Mouse (Mus musculus): ENCODE measurements around the gene Mall. TPM values are rescaled to one million over a fixed set of nuclear protein-coding genes. Genes with fewer than 3 reads are reported as not detected.

Mall gene
- 8.1 and 10.2 TPM in 2 replicates for polyA plus RNA-seq (2015; fragmentation: Nextera tagmentation; extraction: Ambion mirVana)

DNA sequence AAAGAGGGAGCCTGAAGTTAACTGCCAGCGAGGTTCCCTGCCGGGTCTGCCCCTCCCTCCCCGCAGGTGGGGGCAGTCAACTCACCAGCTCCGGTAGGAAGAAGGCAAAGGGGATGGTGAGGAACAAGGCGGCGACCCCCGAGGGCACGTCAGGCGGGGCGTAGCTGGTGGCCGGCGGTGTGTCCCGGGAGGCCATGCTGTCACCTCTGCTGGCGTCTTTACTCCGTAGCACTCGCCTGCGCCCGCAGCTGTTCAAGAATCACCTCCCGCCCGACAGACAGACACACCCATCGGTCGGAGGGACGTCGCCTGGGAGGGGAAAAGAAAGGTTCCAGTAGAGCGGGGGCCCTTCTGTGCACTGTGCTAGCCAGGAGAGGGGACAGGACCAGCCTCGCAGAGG, at the start of gene Mall:
Mall (minus strand) TSS at position 262 of the 400 bp plus-strand sequence.
- peak within 1 kb of the TSS; percentile 37 for H3K27ac ChIP-seq
- H3K4me1 ChIP-seq (replicated peaks) = peaks cover 29% of the 10 kb centered on the region
- 2% methylated on average over 26 of the region's 26 CpGs for WGBS
- H3K36me3 ChIP-seq = no peaks in the 10 kb centered on the region
- H3K27me3 ChIP-seq = peaks cover 5% of the 10 kb centered on the region
- H3K4me3 ChIP-seq = peak within 1 kb of the TSS; percentile 40
- peak; percentile 40 for ATAC-seq (replicated peaks; ENCODE audit: insufficient number of reproducible peaks, insufficient read depth, low FRiP score, low read depth)
- H3K9ac ChIP-seq = peak within 1 kb of the TSS; percentile 50
- no peaks in the 10 kb centered on the region for H3K9me3 ChIP-seq (replicated peaks)
- peak within 1 kb of the TSS; percentile 69 for H3K4me2 ChIP-seq

DNA sequence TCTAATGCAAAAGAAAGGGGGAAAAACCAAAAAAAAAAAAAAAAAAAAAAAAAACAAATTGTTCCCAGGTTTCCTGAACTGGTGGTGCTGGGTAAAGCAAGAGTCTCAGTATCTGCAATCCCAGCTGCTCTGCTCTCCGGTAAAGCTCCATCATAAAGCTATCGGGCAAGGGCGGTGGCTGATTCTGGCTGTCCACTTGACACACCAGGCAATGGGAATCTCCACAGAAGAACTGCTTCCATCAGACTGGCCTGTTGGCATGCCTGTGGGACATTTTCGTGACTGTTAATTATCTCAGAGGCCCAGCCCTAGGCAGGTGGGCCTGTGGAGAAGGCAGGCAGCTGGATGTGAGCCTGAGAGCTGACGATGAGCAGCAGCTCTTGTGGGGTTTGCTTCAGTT, 48.7 kb upstream of the Mall start:
- H3K27me3 ChIP-seq = no peaks in the 10 kb centered on the region
- H3K27ac ChIP-seq = no peak overlapping the region
- H3K36me3 ChIP-seq = peaks cover 2% of the 10 kb centered on the region; the same call in 1 of the 2 replicates
- no peaks in the 10 kb centered on the region for H3K4me1 ChIP-seq (replicated peaks)
- no peak overlapping the region for H3K9ac ChIP-seq
- no peak overlapping the region for H3K4me2 ChIP-seq
- no peaks in the 10 kb centered on the region for H3K9me3 ChIP-seq (replicated peaks)
- WGBS = 80% methylated on average over 5 of the region's 5 CpGs
- H3K4me3 ChIP-seq = no peak overlapping the region
- ATAC-seq (replicated peaks; ENCODE audit: insufficient number of reproducible peaks, insufficient read depth, low FRiP score, low read depth) = no peak

DNA sequence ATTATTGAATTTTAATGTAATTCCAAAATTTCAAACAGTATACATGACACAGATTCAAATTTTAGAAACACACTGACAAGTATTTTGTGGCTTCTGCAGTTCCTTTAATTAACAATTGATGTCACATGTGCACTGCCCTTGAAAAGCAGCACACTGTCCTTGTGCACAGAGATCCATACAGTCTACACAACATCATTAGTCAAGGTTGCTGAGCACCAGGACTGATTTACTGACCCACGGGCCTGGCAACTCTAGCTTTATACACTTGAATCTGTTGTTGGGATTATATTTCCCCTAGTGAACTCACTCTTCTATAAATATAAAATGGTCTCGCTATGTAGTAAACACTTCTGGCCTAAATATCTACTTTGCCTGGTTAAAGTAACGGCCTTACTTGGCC, 45.3 kb upstream of the Mall start:
- ATAC-seq (replicated peaks; ENCODE audit: insufficient number of reproducible peaks, insufficient read depth, low FRiP score, low read depth) = no peak
- H3K27ac ChIP-seq = no peak overlapping the region
- 71% methylated on average over 3 of the region's 3 CpGs for WGBS
- H3K4me2 ChIP-seq = no peak overlapping the region
- H3K27me3 ChIP-seq = no peaks in the 10 kb centered on the region
- peaks cover 2% of the 10 kb centered on the region; the same call in 1 of the 2 replicates for H3K36me3 ChIP-seq
- H3K9ac ChIP-seq = no peak overlapping the region
- H3K4me1 ChIP-seq (replicated peaks) = no peaks in the 10 kb centered on the region
- H3K4me3 ChIP-seq = no peak overlapping the region
- no peaks in the 10 kb centered on the region for H3K9me3 ChIP-seq (replicated peaks)

DNA sequence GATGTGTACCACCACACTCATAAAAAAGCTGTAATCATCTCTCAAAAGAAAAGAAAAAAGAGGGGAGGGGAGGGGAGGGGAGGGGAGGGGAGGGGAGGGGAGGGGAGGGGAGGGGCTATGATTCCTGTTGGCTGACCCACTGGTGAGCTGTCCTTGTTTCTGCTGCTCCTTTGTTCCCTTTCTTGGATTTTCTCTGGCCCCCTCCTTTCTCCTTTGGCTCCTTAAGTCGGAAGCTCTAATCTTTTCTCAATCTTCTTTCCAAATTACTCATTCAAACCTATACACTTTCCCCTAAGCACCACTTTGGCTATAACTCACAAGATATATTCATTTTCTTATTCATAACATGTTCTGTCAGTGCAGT, 44.8 kb upstream of the Mall start:
- no peak for ATAC-seq (replicated peaks; ENCODE audit: insufficient number of reproducible peaks, insufficient read depth, low FRiP score, low read depth)
- Histone ChIP-seq H3K4me3 (no peak overlapping the region), H3K9ac (no peak overlapping the region), H3K36me3 (peaks cover 2% of the 10 kb centered on the region; the same call in 1 of the 2 replicates), H3K27me3 (no peaks in the 10 kb centered on the region), H3K4me2 (no peak overlapping the region), H3K27ac (no peak overlapping the region), H3K9me3 (replicated peaks) (no peaks in the 10 kb centered on the region), H3K4me1 (replicated peaks) (no peaks in the 10 kb centered on the region)
- WGBS = 58% methylated on average over 1 of the region's 1 CpGs

DNA sequence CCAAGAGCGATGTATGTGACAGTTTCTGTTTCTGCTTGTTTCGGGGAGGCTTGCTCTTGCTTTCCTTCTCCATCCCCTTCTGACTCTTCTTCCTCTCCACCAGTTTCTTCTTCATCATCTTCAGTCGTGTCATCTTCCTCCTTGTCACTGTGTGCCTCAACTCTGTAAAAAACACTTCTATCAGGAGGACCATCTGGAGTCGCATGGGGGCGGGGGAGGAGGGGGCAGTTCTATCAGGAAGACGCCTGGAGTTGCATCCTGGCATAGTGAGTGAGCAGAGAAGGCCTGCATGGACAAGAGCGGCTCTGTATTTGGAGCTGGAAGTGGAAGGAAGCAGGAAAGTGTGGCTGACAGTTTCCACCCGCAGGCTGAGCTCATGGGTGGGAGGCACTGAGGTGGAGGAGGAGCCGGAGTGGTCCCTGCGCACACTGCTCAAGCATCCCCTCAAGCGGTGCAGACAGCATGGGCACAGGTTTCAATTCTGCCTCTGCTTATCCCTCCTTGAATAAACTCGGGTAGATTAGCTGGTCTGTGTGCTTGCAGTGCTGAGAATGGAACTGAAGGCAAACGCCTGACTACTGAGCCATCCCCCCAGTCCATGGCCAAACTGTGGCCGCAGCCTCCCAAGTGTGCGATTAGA, 44.3 kb upstream of the Mall start:
- Histone ChIP-seq H3K4me1 (replicated peaks) (no peaks in the 10 kb centered on the region), H3K9me3 (replicated peaks) (no peaks in the 10 kb centered on the region), H3K4me2 (no peak overlapping the region), H3K9ac (no peak overlapping the region), H3K27me3 (no peaks in the 10 kb centered on the region), H3K36me3 (peaks cover 2% of the 10 kb centered on the region; the same call in 1 of the 2 replicates), H3K4me3 (no peak overlapping the region), H3K27ac (no peak overlapping the region)
- ATAC-seq (replicated peaks; ENCODE audit: insufficient number of reproducible peaks, insufficient read depth, low FRiP score, low read depth) = no peak
- 50% methylated on average over 15 of the region's 15 CpGs for WGBS

DNA sequence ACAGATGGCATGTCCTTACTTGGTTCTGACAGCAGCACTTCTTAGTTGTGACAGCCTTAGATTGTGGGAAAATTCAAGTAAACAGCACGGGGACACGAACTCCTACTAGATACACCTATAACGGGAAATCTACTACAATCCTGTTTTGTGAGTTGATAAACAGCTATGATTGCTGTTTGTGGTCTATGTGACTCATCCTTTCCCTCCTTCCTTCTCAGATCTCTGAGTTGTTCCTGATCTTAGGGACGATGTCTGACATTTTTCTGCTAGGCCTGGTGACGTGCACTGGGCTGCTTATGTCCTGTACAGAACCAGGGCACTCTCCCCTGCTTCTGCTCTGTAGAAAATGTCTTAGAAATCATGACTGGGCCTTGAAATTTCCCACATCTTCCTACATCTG, 31.9 kb upstream of the Mall start:
- Histone ChIP-seq H3K36me3 (peaks cover 6% of the 10 kb centered on the region; the same call in 1 of the 2 replicates), H3K4me1 (replicated peaks) (peaks cover 25% of the 10 kb centered on the region), H3K4me3 (no peak overlapping the region), H3K9me3 (replicated peaks) (no peaks in the 10 kb centered on the region), H3K4me2 (no peak overlapping the region), H3K9ac (no peak overlapping the region), H3K27me3 (no peaks in the 10 kb centered on the region), H3K27ac (no peak overlapping the region)
- no peak for ATAC-seq (replicated peaks; ENCODE audit: insufficient number of reproducible peaks, insufficient read depth, low FRiP score, low read depth)
- WGBS = 67% methylated on average over 5 of the region's 5 CpGs

DNA sequence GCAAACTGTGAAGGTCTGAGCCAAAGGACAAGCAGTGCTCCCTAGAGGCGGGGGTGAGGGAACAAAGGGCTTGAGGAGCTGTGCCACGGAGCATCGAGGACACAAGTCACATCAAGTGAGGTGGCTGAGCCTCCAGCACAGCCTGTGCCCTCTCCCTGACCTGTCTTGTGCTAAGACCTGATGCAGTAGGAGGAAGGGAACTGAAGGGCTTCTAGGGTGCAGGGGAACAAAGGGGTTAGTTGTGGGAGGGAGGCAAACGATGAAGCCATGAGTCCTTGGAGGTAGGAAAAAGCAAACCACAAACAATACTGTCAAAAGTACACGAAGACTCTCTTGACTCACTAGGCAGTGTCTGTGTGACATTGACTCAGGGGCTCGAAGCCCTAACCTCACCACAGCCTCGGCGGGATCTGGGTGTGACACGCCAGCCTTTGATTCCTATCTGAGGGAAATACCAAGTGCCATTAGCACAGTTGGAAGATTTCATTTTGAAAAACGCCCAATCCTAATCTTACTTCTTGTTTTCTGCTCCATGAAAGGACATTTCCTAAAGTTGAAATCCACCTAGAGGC, 30.8 kb upstream of the Mall start:
- Histone ChIP-seq H3K9me3 (replicated peaks) (no peaks in the 10 kb centered on the region), H3K9ac (no peak overlapping the region), H3K4me1 (replicated peaks) (peaks cover 25% of the 10 kb centered on the region), H3K4me2 (no peak overlapping the region), H3K36me3 (peaks cover 6% of the 10 kb centered on the region; the same call in 1 of the 2 replicates), H3K27me3 (no peaks in the 10 kb centered on the region), H3K27ac (no peak overlapping the region), H3K4me3 (no peak overlapping the region)
- WGBS = 58% methylated on average over 10 of the region's 10 CpGs
- ATAC-seq (replicated peaks; ENCODE audit: insufficient number of reproducible peaks, insufficient read depth, low FRiP score, low read depth) = no peak

DNA sequence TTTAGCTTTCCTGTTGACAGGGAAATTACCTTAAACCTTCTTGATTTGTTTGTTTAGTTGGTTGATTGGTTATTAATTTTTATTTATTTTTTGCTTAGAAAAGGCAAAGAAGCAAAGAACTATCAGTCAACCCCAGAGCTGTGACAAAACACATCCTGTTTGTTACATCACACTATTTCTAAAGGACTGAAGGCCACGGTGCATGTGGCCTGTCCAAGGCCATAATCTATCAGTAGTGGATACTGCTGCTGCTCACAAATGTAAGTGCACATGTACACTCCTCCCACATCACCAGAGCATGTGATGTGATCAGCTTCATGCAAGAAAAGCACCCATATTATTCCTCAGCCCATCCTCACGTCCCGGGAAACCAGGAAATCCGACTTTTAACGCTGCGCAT, 30.3 kb upstream of the Mall start:
- H3K27me3 ChIP-seq = no peaks in the 10 kb centered on the region
- no peak overlapping the region for H3K4me3 ChIP-seq
- no peaks in the 10 kb centered on the region for H3K9me3 ChIP-seq (replicated peaks)
- H3K4me2 ChIP-seq = no peak overlapping the region
- ATAC-seq (replicated peaks; ENCODE audit: insufficient number of reproducible peaks, insufficient read depth, low FRiP score, low read depth) = no peak
- H3K36me3 ChIP-seq = peaks cover 6% of the 10 kb centered on the region; the same call in 1 of the 2 replicates
- no peak overlapping the region for H3K9ac ChIP-seq
- H3K27ac ChIP-seq = no peak overlapping the region
- peaks cover 25% of the 10 kb centered on the region for H3K4me1 ChIP-seq (replicated peaks)
- WGBS = 85% methylated on average over 6 of the region's 6 CpGs

DNA sequence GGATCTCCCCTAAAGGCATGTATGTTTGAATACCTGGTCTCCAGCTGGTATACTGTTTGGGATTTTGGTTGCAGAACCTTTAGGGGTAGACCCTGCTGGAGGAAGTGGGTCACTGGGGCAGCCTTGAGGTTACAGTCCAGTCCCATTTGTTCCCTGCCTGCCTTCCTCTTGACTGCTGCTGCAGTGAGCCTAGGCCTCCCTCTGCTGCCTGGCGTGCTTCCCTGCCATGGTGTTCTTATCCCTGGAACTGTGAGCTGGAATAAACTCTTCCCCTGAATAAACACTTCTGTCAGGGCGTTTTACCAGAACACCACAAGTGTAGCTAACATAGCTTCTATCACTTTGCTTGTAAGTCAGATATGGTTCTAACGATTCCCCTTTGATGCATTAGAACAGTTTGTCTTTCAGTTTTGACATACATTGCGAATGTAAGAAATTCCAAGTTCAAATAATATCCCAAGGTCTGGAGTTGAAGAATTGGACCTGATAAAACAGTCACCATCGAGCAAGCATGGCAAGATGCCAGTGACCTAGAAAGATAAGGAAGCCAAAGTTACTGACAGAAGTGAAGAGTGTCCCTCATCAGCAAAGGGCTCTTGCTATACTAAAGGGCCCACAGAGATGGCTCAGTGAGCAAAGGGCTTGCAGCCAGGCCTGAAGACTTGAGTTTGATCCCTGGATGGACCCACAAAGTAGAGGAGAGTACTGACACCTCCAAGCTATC, 29.6 kb upstream of the Mall start:
- ATAC-seq (replicated peaks; ENCODE audit: insufficient number of reproducible peaks, insufficient read depth, low FRiP score, low read depth) = no peak
- H3K4me3 ChIP-seq = no peak overlapping the region

DNA sequence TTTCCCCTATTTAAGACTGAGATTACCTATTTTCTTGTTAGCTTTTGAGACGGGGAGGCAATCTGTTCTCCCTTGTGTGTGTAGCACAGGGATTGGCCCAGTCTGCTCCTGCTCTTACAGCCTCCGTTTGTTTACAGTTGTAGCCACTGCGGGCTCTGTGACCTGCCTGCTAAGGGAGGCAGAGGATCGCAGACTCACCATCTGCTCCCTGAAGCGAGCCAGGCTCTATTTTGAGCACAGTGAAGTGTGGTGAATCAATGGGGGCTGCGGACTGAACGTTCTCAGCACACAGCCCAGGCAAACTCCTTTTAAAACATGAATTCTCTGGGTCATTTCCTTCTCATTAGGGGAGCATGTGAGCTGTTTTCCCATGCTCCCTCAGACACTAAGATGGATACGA, 27.4 kb upstream of the Mall start:
- Histone ChIP-seq H3K36me3 (no peaks in the 10 kb centered on the region; the same call in 1 of the 2 replicates), H3K4me3 (no peak overlapping the region), H3K27me3 (no peaks in the 10 kb centered on the region), H3K4me2 (peak overlapping the region; percentile 18; the same call in 1 of the 2 replicates), H3K9ac (no peak overlapping the region), H3K4me1 (replicated peaks) (peaks cover 25% of the 10 kb centered on the region), H3K27ac (0 out of 2 replicates have a peak overlapping the region, but pooled peaks have one; percentile 20), H3K9me3 (replicated peaks) (no peaks in the 10 kb centered on the region)
- WGBS = 22% methylated on average over 8 of the region's 8 CpGs
- ATAC-seq (replicated peaks; ENCODE audit: insufficient number of reproducible peaks, insufficient read depth, low FRiP score, low read depth) = no peak

More for the DNA sequence above, 29.6 kb upstream of the Mall start:
- H3K27me3 ChIP-seq = no peaks in the 10 kb centered on the region
- H3K36me3 ChIP-seq = peaks cover 6% of the 10 kb centered on the region; the same call in 1 of the 2 replicates
- H3K4me2 ChIP-seq = no peak overlapping the region
- no peaks in the 10 kb centered on the region for H3K9me3 ChIP-seq (replicated peaks)
- WGBS = 38% methylated on average over 5 of the region's 5 CpGs
- H3K9ac ChIP-seq = no peak overlapping the region
- H3K4me1 ChIP-seq (replicated peaks) = peaks cover 25% of the 10 kb centered on the region
- peak overlapping the region; percentile 52 for H3K27ac ChIP-seq

DNA sequence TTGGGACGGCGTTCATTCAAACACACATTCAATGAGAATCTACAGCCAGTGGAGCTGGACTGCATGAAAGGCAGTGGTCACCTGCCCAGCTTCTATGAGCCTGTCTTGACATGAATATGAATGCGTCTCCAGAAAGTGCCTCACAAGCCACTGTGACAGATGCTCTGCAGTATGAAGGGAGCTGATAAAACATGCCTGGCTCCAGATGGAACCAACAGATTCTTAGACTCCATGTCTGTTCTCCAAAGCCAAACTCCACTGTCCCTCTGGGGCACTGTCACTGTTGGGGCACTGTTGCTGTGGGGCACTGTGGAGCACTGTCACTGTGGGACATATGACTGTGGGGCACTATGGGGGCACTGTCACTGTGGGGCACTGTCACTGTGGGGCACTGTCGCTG, 24.4 kb upstream of the Mall start:
- Histone ChIP-seq H3K27me3 (no peaks in the 10 kb centered on the region), H3K9ac (no peak overlapping the region), H3K4me1 (replicated peaks) (peaks cover 15% of the 10 kb centered on the region), H3K27ac (no peak overlapping the region), H3K4me3 (no peak overlapping the region), H3K9me3 (replicated peaks) (no peaks in the 10 kb centered on the region), H3K36me3 (no peaks in the 10 kb centered on the region), H3K4me2 (no peak overlapping the region)
- 89% methylated on average over 4 of the region's 4 CpGs for WGBS
- no peak for ATAC-seq (replicated peaks; ENCODE audit: insufficient number of reproducible peaks, insufficient read depth, low FRiP score, low read depth)

Measured in heart, embryonic 15.5 days (tissue).